Mouse (Mus musculus) heart, embryonic 15.5 days (tissue): ENCODE measurements around the gene Inhbb. TPM values are rescaled to one million over a fixed set of nuclear protein-coding genes. Genes with fewer than 3 reads are reported as not detected.

ENCODE experiments used
- ATAC-seq: fragments of 200-750 bp; cut with Nextera tagmentation; replicated peaks from 2 replicates; pipeline ENCODE4 v1.8.0; 2017; ENCODE audit warnings: low read depth, moderate TSS enrichment; ENCODE audit not compliant: insufficient number of reproducible peaks, insufficient read depth, low FRiP score
- H3K27ac ChIP-seq: fragments of 300-500 bp; sonication (generic); 2 replicates; pipeline ENCODE4 v1.5.1; 2015; ENCODE audit warnings: mild to moderate bottlenecking, inconsistent platforms
- H3K27me3 ChIP-seq: fragments of 300-500 bp; sonication (generic); 2 replicates; pipeline ENCODE4 v1.6.1; 2015; ENCODE audit warnings: inconsistent platforms
- H3K36me3 ChIP-seq: fragments of 300-500 bp; sonication (generic); 2 replicates; pipeline ENCODE4 v1.6.1; 2015; ENCODE audit warnings: mild to moderate bottlenecking, inconsistent platforms
- H3K4me1 ChIP-seq: fragments of 300-500 bp; sonication (generic); replicated peaks from 2 replicates; pipeline ENCODE4 v1.6.1; 2015; ENCODE audit warnings: inconsistent platforms
- H3K4me2 ChIP-seq: fragments of 300-500 bp; sonication (generic); 2 replicates; pipeline ENCODE4 v1.6.1; 2015; ENCODE audit warnings: inconsistent platforms, mild to moderate bottlenecking, moderate library complexity
- H3K4me3 ChIP-seq: fragments of 300-500 bp; sonication (generic); 2 replicates; pipeline ENCODE4 v1.5.1; 2015; ENCODE audit warnings: mild to moderate bottlenecking, inconsistent platforms
- H3K9ac ChIP-seq: fragments of 300-500 bp; sonication (generic); 2 replicates; pipeline ENCODE4 v1.6.1; 2015; ENCODE audit warnings: mild to moderate bottlenecking, inconsistent platforms
- H3K9me3 ChIP-seq: fragments of 300-500 bp; sonication (generic); replicated peaks from 2 replicates; pipeline ENCODE4 v1.6.1; 2016; ENCODE audit warnings: inconsistent platforms
- WGBS: fragments of 180-500 bp; shearing (Covaris S2); methylation state at CpG from one replicate; pipeline ENCODE4 v1.1.7; 2015; ENCODE audit warnings: mixed read lengths; 5-methylcytosine and 5-hydroxymethylcytosine counted together
- polyA plus RNA-seq: library from polyadenylated mRNA; unstranded; fragments of >200 nt; fragmentation: Nextera tagmentation; extraction: Ambion mirVana; gene quantifications from 2 replicates; pipeline ENCODE4 v1.2.1, GENCODE M21; 2015

Inhbb gene
- polyA plus RNA-seq, 1 experiment from 2014 or later: 0.48 TPM

DNA sequence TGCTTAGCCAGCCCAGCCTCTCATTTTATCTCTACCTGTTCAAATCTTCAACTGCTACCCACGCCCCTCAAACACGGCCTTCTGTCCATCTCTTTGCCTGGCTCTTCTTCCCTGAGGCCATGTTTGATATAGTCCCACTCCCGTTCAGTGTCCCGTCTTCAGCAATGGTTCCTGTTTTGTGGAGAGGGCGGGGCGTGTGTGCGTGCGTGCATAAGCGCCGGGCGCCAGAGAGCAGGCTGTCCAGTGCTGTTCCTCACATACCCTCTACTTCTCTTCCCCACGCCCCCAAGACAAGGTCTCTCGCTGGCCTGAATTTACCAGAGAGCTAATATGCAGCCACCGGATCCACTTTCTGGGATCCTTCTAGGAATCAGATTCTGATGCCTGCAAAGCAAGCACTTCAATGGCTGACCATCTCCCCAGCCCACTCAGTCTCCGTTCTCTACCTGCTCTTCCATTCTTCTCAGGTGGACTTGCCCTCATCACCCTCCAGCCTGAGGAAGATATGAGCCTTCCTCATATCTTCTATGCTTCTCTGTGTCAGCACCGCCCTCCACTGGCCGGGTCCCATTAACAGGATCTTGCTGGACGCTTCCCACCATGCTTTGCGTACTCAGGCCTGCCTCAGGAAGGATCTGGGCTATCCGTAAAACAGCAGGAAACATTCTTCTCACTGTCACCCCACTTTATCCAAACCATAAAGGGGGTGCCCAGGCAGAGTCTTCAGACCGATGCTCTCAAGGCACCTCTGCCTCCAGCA, 21.7 kb upstream of the Inhbb start:
- no peak for ATAC-seq
- Histone ChIP-seq H3K27me3 (no peaks in the 10 kb centered on the region), H3K4me2 (no peak overlapping the region), H3K4me3 (no peak overlapping the region), H3K27ac (no peak overlapping the region), H3K4me1 (peaks cover 11% of the 10 kb centered on the region), H3K36me3 (no peaks in the 10 kb centered on the region), H3K9ac (no peak overlapping the region), H3K9me3 (no peaks in the 10 kb centered on the region)
- 79% methylated on average over 21 of the region's 21 CpGs for WGBS

GRCm38 (mm10) chr1:119442901-119443300, 20.9 kb upstream of the Inhbb start:
- Histone ChIP-seq H3K27me3 (no peaks in the 10 kb centered on the region), H3K4me1 (peaks cover 11% of the 10 kb centered on the region), H3K9me3 (no peaks in the 10 kb centered on the region), H3K4me3 (no peak overlapping the region), H3K4me2 (no peak overlapping the region), H3K9ac (no peak overlapping the region), H3K36me3 (no peaks in the 10 kb centered on the region), H3K27ac (no peak overlapping the region)
- no peak for ATAC-seq
- WGBS: 83% methylated on average over 9 of the region's 9 CpGs

- H3K27me3 ChIP-seq: no peaks in the 10 kb centered on the region
- H3K9ac ChIP-seq: no peak overlapping the region
- H3K36me3 ChIP-seq: no peaks in the 10 kb centered on the region
- ATAC-seq: no peak
- no peak overlapping the region for H3K4me3 ChIP-seq
- H3K4me1 ChIP-seq: no peaks in the 10 kb centered on the region
- no peak overlapping the region for H3K4me2 ChIP-seq
- WGBS: 90% methylated on average over 9 of the region's 9 CpGs
- no peaks in the 10 kb centered on the region for H3K9me3 ChIP-seq
- no peak overlapping the region for H3K27ac ChIP-seq
Observed at GRCm38 (mm10) chr1:119438105-119438637, 16.1 kb upstream of the Inhbb start.

DNA sequence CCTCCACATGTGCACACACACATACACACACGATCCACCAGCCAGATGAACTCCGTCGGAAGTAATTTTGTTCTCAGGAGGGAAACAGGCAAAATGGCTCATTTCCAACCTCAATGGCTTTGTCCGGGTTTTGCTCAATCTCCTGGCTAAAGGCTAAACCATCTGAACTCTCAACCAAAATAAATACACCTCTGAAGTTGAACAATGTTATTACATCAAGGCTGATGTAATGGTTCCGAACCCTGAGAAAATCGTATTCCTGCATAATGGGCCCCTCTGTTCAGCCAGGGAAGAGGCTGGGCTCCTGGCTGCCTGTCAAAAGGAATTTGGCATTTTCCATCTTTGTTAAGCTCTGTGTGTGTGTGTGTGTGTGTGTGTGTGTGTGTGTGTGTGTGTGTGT, 15.4 kb upstream of the Inhbb start:
- Histone ChIP-seq H3K27me3 (no peaks in the 10 kb centered on the region), H3K36me3 (no peaks in the 10 kb centered on the region), H3K4me3 (no peak overlapping the region), H3K4me1 (no peaks in the 10 kb centered on the region), H3K27ac (no peak overlapping the region), H3K4me2 (no peak overlapping the region), H3K9me3 (no peaks in the 10 kb centered on the region), H3K9ac (no peak overlapping the region)
- ATAC-seq: no peak
- 68% methylated on average over 6 of the region's 6 CpGs for WGBS

GRCm38 (mm10) chr1:119424141-119424860, 2.3 kb upstream of the Inhbb start:
- WGBS: 14% methylated on average over 6 of the region's 6 CpGs
- Histone ChIP-seq H3K9me3 (no peaks in the 10 kb centered on the region), H3K36me3 (no peaks in the 10 kb centered on the region), H3K9ac (no peak overlapping the region), H3K4me1 (peaks cover 29% of the 10 kb centered on the region), H3K27ac (no peak overlapping the region), H3K27me3 (peaks cover 60% of the 10 kb centered on the region), H3K4me2 (no peak overlapping the region), H3K4me3 (no peak overlapping the region)
- no peak for ATAC-seq

DNA sequence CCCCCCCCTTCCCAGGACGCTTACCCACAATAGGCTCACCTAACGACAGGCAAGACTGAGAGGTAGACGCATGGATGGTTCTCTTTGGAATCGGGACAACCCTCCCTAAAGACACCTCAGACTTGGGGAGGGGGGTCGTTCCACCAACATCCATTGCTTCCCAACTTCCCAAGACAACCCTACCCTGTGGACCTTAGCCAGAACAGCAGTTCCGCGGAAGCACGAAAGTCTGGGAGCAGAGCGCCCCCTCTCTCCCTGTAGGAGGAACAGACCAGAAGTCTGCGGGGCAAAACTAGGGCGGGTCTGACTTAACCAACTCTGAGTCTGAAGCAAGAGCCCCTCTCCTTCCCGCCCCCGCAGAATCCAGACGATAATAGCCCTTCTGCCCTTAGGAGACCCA, 1.5 kb upstream of the Inhbb start:
- Histone ChIP-seq H3K4me2 (no peak overlapping the region), H3K9ac (no peak overlapping the region), H3K4me1 (peaks cover 29% of the 10 kb centered on the region), H3K36me3 (no peaks in the 10 kb centered on the region), H3K9me3 (no peaks in the 10 kb centered on the region), H3K27me3 (peaks cover 68% of the 10 kb centered on the region), H3K4me3 (no peak overlapping the region), H3K27ac (no peak overlapping the region)
- ATAC-seq: no peak
- WGBS: 8% methylated on average over 13 of the region's 14 CpGs

DNA sequence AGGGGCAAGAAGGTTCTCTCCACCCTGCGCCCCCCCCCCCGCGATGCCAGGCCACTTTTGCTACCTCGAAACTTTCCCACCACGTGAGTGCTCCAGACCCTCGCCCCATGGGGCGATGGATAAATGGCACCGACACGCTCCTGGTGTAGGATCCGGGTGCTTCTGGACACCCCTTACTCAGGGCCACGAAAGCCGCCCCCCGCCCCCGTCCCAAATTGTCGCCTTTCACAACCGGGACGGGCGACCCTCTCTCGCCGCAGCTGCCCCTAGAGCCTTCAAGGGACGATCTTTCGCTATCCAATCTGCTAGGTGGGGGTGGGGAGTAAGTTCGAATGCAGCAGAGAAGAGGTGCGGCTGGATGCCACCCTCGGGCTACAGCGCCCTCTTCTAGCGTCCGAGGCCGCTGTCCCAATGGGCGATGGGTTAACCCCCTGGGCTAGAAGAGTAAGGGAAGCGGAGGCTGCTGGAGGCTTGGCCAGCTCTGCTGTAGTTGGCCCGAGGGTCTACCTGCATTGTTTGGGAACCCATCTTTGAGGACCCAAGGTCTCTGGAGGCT, 490 bp upstream of the Inhbb start:
- Histone ChIP-seq H3K9me3 (no peaks in the 10 kb centered on the region), H3K27ac (no peak overlapping the region), H3K36me3 (no peaks in the 10 kb centered on the region), H3K4me2 (peak overlapping the region; percentile 100), H3K4me3 (peak overlapping the region; percentile 76), H3K9ac (peak overlapping the region; percentile 74), H3K27me3 (peaks cover 78% of the 10 kb centered on the region), H3K4me1 (peaks cover 29% of the 10 kb centered on the region)
- ATAC-seq: no peak
- 1% methylated on average over 31 of the region's 32 CpGs for WGBS

DNA sequence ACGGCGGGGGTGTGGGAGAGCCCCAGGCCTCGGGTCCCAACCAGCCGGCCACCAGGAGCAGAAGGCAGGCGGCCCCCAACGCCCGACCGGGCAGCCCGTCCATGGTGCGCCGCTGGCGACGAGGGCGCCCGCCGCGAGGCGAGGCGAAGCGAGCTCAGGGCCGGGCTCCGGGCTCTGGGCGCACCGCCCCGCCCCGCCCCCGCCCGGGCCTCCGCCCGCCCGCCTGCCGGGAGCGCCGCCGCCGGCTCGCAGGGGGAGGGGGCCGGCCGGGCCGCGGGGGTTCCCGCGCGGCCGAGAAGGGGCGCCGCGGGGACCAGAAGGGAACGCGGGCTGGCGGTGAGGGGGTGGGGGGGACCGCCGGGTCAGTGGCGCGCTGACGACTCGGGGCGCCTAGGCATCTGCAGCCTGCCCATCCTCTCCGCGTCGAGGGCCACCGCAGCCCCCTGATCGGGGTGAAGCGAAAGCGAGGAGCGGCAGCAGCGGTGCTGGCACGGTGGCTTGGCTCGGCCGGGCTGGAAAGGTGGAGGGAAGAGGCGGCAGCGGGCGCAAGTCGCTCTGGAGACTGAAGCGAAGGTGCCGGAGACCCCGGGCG, 968 bp downstream of the Inhbb start:
- Histone ChIP-seq H3K27me3 (peaks cover 91% of the 10 kb centered on the region), H3K4me1 (peaks cover 29% of the 10 kb centered on the region), H3K36me3 (no peaks in the 10 kb centered on the region), H3K27ac (no peak overlapping the region), H3K9me3 (no peaks in the 10 kb centered on the region), H3K4me2 (peak overlapping the region; percentile 100), H3K9ac (peak overlapping the region; percentile 74), H3K4me3 (peak overlapping the region; percentile 76)
- under 1% methylated on average over 40 of the region's 78 CpGs for WGBS
- peak; percentile 43 for ATAC-seq

- WGBS: 1% methylated on average over 74 of the region's 76 CpGs
- H3K9ac ChIP-seq: 0 out of 2 replicates have a peak overlapping the region, but pooled peaks have one; percentile 74
Observed at GRCm38 (mm10) chr1:119420189-119420983, 1.7 kb downstream of the Inhbb start.

DNA sequence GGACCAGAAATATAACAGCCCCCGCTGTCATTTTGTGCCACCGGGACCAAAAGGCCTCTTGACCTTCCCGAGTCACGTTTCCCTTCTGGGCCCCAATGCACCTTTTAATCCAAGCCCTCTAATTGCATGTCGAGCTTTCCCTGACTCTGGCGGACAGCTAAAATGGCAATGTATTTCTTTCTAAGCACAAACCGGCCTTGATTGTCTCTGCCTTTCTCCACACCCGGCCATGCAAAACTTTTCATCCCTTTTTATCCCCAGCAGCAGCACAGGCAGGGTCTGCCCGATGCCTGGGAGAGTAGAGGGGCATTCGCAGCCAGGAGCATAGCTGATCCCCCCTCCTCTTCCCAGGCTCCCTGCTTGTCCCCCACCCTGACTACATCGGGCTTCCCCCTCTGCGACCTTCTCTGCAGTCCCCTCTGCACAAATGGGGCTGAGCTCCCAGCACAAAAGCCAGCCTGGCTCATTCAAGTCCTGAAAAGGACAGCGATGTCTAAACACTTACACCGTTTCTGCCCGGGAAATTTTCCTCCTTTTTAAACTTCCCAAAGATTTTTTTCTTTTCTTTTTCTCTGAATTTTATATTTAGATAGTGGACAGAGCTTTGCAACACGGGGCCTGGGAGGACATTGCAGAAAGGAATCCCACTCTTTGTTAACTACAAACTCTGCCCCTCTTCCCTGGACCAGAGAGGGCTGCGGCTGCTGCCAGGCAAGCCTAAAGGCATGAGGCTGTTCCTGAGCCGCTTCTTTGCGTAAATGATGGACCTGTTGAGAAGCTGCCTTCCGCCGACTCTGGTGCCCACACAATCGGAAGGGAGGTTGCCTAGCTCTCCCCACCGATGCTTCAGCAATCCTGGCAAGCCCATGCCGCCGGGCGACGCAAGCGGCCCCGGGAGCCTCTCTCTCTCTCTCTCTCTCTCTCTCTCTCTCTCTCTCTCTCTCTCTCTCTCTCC, 2.6 kb downstream of the Inhbb start:
- WGBS: 5% methylated on average over 29 of the region's 29 CpGs
- H3K4me2 ChIP-seq: peak overlapping the region; percentile 100
- ATAC-seq: no peak

More at GRCm38 (mm10) chr1:119420189-119420983, 1.7 kb downstream of the Inhbb start:
- peak overlapping the region; percentile 76 for H3K4me3 ChIP-seq
- H3K9me3 ChIP-seq: no peaks in the 10 kb centered on the region
- no peak for ATAC-seq
- peaks cover 90% of the 10 kb centered on the region for H3K27me3 ChIP-seq
- peaks cover 29% of the 10 kb centered on the region for H3K4me1 ChIP-seq
- H3K36me3 ChIP-seq: no peaks in the 10 kb centered on the region
- H3K4me2 ChIP-seq: peak overlapping the region; percentile 100
- H3K27ac ChIP-seq: no peak overlapping the region

More for the DNA sequence above, 2.6 kb downstream of the Inhbb start:
- Histone ChIP-seq H3K36me3 (no peaks in the 10 kb centered on the region), H3K9me3 (no peaks in the 10 kb centered on the region), H3K27me3 (peaks cover 84% of the 10 kb centered on the region), H3K4me3 (peak overlapping the region; percentile 76), H3K27ac (no peak overlapping the region), H3K9ac (no peak overlapping the region), H3K4me1 (peaks cover 29% of the 10 kb centered on the region)
